Mouse (Mus musculus) liver, embryonic 16.5 days (tissue): ENCODE results near the gene Bmp2. TPM values are rescaled to one million over a fixed set of nuclear protein-coding genes. Genes with fewer than 3 reads are reported as not detected.
A peak's percentile ranks its signal among the peaks of the same experiment; 100 is the strongest.

ENCODE experiments used
- ATAC-seq: fragments of 200-750 bp; cut with Nextera tagmentation; 2 replicates; pipeline ENCODE4 v1.8.0; 2017; ENCODE audit warnings: low read depth, mild to moderate bottlenecking, moderate number of reproducible peaks, moderate library complexity
- H3K27ac ChIP-seq: fragments of 300-500 bp; sonication (generic); 2 replicates; pipeline ENCODE4 v1.5.1; 2014; ENCODE audit warnings: mild to moderate bottlenecking, low read length
- H3K27me3 ChIP-seq: fragments of 300-500 bp; sonication (generic); 2 replicates; pipeline ENCODE4 v1.6.1; 2014; ENCODE audit warnings: low read depth, low read length, mixed read lengths; ENCODE audit not compliant: control insufficient read depth, insufficient read depth
- H3K36me3 ChIP-seq: fragments of 300-500 bp; sonication (generic); 2 replicates; pipeline ENCODE4 v1.6.1; 2014; ENCODE audit warnings: mild to moderate bottlenecking; ENCODE audit not compliant: control insufficient read depth, insufficient read depth
- H3K4me1 ChIP-seq: fragments of 300-500 bp; sonication (generic); 2 replicates; pipeline ENCODE4 v1.6.1; 2014; ENCODE audit warnings: low read depth, low read length, mixed read lengths; ENCODE audit not compliant: control insufficient read depth
- H3K4me2 ChIP-seq: fragments of 300-500 bp; sonication (generic); 2 replicates; pipeline ENCODE4 v1.6.1; 2014; ENCODE audit warnings: low read depth, low read length, mixed read lengths
- H3K4me3 ChIP-seq: fragments of 300-500 bp; sonication (generic); 2 replicates; pipeline ENCODE4 v1.5.1; 2014; ENCODE audit warnings: low read depth, mild to moderate bottlenecking, low read length
- H3K9ac ChIP-seq: fragments of 300-500 bp; sonication (generic); 2 replicates; pipeline ENCODE4 v1.6.1; 2014; ENCODE audit warnings: low read depth, low read length
- H3K9me3 ChIP-seq: fragments of 300-500 bp; sonication (generic); replicated peaks from 2 replicates; pipeline ENCODE4 v1.6.1; 2016; ENCODE audit warnings: low read length; ENCODE audit not compliant: control insufficient read depth
- WGBS: fragments of 180-500 bp; shearing (Covaris S2); extraction: QIAGEN DNeasy Blood & Tissue Kit; methylation state at CpG from one replicate; pipeline ENCODE4 v1.1.7; 2014; ENCODE audit not compliant: insufficient replicate concordance; 5-methylcytosine and 5-hydroxymethylcytosine counted together
- microRNA-seq: library from miRNA; unstranded; fragments of <30 nt; microRNA quantifications from one replicate; pipeline ENCODE4, GENCODE M21; 2016
- polyA plus RNA-seq: library from polyadenylated mRNA; unstranded; fragments of >200 nt; fragmentation: Nextera tagmentation; extraction: Ambion mirVana; gene quantifications from 2 replicates; pipeline ENCODE4 v1.2.1, GENCODE M21; 2015

The Bmp2 gene
- polyA plus RNA-seq, 1 experiment from 2014 or later: 2.8 TPM

DNA sequence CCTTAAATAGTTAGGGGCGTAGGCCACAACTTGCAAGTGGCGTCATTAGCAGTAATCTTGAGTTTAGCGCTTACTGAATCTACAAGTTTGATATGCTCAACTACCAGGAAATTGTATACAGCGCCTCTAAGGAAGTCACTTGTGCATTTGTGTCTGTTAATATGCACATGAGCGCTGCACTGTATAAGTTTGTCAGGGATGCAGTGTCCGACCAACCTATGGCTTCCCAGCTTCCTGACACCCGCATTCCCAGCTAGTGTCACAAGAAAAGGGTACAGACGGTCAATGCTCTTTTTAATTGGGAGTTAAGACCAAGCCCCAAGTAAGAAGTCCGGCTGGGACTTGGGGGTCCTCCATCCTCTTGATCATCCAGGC is 1.9 kb downstream of the Bmp2 start:
- H3K36me3 ChIP-seq: no peaks in the 10 kb centered on the region
- peaks cover 55% of the 10 kb centered on the region for H3K27me3 ChIP-seq
- H3K4me3 ChIP-seq: peak overlapping the region; percentile 40
- no peak overlapping the region for H3K9ac ChIP-seq
- H3K27ac ChIP-seq: no peak overlapping the region
- WGBS: 23% methylated on average over 9 of the region's 9 CpGs
- no peak for ATAC-seq
- no peaks in the 10 kb centered on the region for H3K9me3 ChIP-seq
- no peaks in the 10 kb centered on the region for H3K4me1 ChIP-seq
- peak overlapping the region; percentile 36; the same call in 1 of the 2 replicates for H3K4me2 ChIP-seq

DNA sequence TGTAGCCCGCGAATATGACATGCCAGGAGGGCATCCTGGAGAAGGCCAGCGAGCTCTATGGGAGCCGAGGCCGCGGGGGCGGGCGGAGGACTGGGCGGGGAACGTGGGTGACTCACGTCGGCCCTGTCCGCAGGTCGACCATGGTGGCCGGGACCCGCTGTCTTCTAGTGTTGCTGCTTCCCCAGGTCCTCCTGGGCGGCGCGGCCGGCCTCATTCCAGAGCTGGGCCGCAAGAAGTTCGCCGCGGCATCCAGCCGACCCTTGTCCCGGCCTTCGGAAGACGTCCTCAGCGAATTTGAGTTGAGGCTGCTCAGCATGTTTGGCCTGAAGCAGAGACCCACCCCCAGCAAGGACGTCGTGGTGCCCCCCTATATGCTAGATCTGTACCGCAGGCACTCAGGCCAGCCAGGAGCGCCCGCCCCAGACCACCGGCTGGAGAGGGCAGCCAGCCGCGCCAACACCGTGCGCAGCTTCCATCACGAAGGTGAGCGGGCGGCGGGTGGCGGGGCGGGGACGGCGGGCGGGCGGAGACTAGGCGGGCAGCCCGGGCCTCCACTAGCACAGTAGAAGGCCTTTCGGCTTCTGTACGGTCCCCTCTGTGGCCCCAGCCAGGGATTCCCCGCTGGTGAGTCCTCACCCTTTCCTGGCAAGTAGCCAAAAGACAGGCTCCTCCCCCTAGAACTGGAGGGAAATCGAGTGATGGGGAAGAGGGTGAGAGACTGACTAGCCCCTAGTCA is 2.5 kb downstream of the Bmp2 start:
- no peaks in the 10 kb centered on the region for H3K9me3 ChIP-seq
- WGBS: 3% methylated on average over 51 of the region's 55 CpGs
- H3K4me3 ChIP-seq: peak overlapping the region; percentile 40
- no peaks in the 10 kb centered on the region for H3K36me3 ChIP-seq
- H3K27ac ChIP-seq: no peak overlapping the region
- H3K4me2 ChIP-seq: peak overlapping the region; percentile 36
- no peak for ATAC-seq
- H3K9ac ChIP-seq: no peak overlapping the region
- H3K27me3 ChIP-seq: peaks cover 55% of the 10 kb centered on the region
- no peaks in the 10 kb centered on the region for H3K4me1 ChIP-seq

DNA sequence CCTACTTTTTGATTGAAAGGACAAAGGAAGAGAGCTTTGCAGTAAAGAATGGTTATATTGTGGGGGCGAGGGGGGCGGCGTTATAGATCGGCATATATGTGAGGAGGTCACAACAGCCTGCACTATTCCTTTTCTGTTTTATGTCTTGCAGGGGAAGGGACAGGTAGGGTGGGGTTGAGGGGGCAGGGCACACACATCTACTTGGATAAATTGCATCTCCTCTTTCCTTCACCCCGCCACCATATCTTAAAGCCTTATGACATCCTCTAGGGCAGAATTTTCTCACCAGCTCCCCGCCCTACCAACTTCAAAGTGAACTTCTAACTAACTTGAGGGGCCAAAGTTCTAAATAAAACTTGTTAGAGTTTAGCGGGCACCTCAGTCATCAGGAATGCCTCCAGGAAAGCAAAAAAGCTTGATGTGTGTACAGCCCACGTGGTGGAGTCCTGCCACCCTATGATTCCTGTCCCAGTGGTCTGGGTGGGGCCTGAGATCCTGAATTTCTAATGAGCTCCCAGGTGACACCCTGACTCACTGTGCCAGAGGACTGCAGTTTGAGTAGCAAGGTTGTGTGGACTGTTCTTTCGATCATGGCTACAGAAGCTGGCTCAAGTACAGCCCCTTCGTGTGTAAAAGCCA is 12.4 kb downstream of the Bmp2 start:
- no peak for ATAC-seq
- H3K4me3 ChIP-seq: no peak overlapping the region
- H3K9me3 ChIP-seq: no peaks in the 10 kb centered on the region
- H3K27me3 ChIP-seq: no peaks in the 10 kb centered on the region
- H3K4me2 ChIP-seq: no peak overlapping the region
- H3K9ac ChIP-seq: no peak overlapping the region
- no peak overlapping the region for H3K27ac ChIP-seq
- no peaks in the 10 kb centered on the region for H3K36me3 ChIP-seq
- no peaks in the 10 kb centered on the region for H3K4me1 ChIP-seq
- WGBS: 58% methylated on average over 10 of the region's 10 CpGs

DNA sequence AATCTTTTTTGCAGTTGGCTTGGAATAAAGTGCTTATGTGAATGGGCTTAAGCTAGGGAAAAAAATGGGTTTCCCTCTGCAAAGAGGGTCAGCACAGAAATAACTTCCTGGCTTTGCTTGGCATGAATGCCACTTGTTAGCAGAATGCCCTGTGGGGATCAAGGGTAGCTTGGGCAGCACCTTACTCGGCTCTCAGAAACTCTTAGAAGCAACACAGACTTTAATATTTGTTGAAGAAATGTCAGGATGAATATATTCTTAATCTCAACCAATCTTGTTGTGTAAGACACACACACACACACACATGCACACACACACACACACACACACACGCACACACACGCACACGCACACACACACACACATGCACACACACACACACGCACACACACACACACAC is 13.5 kb downstream of the Bmp2 start:
- Histone ChIP-seq H3K9me3 (no peaks in the 10 kb centered on the region), H3K4me1 (no peaks in the 10 kb centered on the region), H3K9ac (no peak overlapping the region), H3K27me3 (no peaks in the 10 kb centered on the region), H3K36me3 (no peaks in the 10 kb centered on the region), H3K4me3 (no peak overlapping the region), H3K4me2 (no peak overlapping the region), H3K27ac (no peak overlapping the region)
- WGBS: 64% methylated on average over 5 of the region's 5 CpGs
- ATAC-seq: no peak

DNA sequence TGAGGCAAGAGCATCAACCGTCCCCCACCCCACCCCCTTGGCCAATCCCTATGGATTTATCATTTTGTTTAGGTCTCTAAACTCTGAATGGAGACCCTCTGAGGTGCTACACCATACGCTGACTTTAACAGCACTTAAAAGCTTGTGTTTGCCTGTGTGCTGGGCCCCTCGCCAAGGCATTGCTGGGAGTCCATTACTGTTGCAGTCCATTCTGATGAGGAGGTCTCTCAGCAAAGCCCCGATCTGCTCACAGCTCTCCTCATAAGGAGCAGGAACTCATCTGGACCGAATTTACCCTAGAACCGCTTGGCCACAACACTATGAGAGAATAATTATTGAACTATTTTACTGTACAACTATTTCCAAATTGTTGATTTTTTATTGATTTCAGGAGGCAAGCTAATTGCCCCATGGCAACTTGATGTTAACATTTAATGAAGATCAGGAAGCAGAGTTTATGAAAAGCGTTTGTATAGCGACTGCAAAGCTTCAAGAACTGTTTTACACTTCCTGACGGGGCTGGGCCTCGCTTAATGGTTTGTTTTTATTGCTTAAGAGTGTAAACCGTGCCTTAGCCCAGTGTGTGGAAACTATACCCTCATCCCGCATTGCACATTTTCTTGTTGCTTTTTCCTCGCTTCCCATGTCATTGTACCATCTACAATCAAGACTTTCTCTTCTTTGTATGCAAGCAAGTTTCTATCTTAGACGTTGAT is 14.2 kb downstream of the Bmp2 start:
- WGBS: 54% methylated on average over 14 of the region's 14 CpGs
- no peaks in the 10 kb centered on the region for H3K9me3 ChIP-seq
- no peak overlapping the region for H3K4me3 ChIP-seq
- H3K4me2 ChIP-seq: no peak overlapping the region
- H3K27me3 ChIP-seq: no peaks in the 10 kb centered on the region
- H3K4me1 ChIP-seq: no peaks in the 10 kb centered on the region
- H3K36me3 ChIP-seq: no peaks in the 10 kb centered on the region
- ATAC-seq: no peak
- no peak overlapping the region for H3K27ac ChIP-seq
- no peak overlapping the region for H3K9ac ChIP-seq

DNA sequence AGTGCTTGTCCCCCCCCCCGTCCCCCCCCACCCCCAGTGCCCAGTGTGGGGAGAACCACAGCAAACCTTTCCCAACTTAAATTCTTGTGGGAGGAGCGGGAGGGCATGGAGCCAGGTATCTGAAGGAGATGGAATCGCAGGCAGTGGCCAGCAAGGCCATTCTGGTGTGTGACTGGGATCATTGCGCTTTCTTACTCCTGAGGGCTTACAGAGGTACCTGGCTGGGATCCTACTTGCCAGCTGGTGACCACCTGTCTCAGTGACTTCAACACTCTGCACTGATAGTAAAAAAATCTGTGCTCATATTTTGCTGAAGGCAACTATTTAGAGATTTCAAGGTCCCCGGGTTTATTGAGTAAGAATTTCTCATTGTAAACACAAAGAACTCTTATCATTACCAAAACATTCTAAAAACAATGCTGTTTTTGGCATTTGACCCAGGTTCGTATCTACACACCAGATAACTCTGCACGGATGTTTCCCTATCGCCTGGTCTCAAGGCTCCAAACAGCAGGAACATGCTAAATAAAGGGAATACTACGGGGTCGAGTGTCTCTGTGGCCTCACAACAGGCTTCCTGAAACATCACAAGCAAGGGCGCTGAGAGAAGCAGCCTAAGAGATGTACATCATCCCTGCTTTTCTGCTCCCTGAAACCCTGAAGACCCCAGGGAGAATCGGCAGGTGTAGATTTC is 39.8 kb downstream of the Bmp2 start:
- Histone ChIP-seq H3K9ac (no peak overlapping the region), H3K4me2 (no peak overlapping the region), H3K27me3 (no peaks in the 10 kb centered on the region), H3K36me3 (no peaks in the 10 kb centered on the region), H3K4me1 (no peaks in the 10 kb centered on the region), H3K9me3 (no peaks in the 10 kb centered on the region), H3K4me3 (no peak overlapping the region), H3K27ac (no peak overlapping the region)
- ATAC-seq: no peak
- WGBS: 45% methylated on average over 12 of the region's 12 CpGs

Small RNA genes within 50 kb of the gene (microRNA-seq; reads per million reads assigned to microRNA genes)
- not detected for gene Mir3090
